ENCODE assay signal across 9 mouse cellular contexts in the genomic region with DNA sequence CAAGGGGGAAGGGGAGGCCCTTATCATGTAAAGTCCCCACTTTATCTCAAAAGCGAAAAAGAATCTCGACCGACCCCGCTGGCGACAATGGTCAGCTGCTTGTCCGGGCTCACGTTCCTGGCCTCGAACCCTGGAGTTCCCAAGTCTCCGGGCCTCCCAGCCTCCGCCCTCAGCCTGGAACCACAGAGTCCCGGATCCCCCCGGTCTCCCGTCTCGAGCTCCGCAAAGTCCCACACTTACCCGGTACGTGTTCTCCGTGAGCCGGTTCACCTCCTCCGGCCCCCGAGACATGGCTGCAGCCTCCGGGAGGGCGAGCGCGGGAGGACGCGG. TPM values are rescaled to one million over a fixed set of nuclear protein-coding genes. Genes with fewer than 3 reads are reported as not detected.
DNase-seq lines count a peak whose midpoint lies in the region; ATAC-seq and TF ChIP-seq lines count a peak whose summit lies in the region.
"Had no signal": no experiment of that assay in that cellular context is flagged by ENCODE, and none has a peak within 500 bp of the region (broad histone marks: within the 10 kb centered on the region; RNA-seq: fewer than 3 reads in every experiment).

No protein-coding gene starts in this region.

- DNase-seq in heart, postnatal 4 days = no peak
- DNase-seq in forebrain, embryonic 14.5 days (ENCODE audit: low spot score) = no peak
- DNase-seq in embryo, embryonic 9.5 days (ENCODE audit: extremely low spot score) = no peak

- no peaks in the 10 kb centered on the region for H3K36me3 ChIP-seq in heart, embryonic 14.5 days (ENCODE audit: control insufficient read depth, insufficient read depth, low read length)
- H3K36me3 ChIP-seq in ES-Bruce4 (ENCODE audit: control insufficient read depth, insufficient read depth, low read length, poor library complexity, severe bottlenecking) = no peaks in the 10 kb centered on the region
- no peaks in the 10 kb centered on the region for H3K36me3 ChIP-seq in forebrain, embryonic 14.5 days (ENCODE audit: control insufficient read depth, insufficient read depth, low read length)
- H3K36me3 ChIP-seq in liver, embryonic 15.5 days (replicated peaks) = no peaks in the 10 kb centered on the region
- H3K36me3 ChIP-seq: G1E had no signal

- no peaks in the 10 kb centered on the region for H3K27me3 ChIP-seq in heart, embryonic 14.5 days (ENCODE audit: control insufficient read depth, insufficient read depth, low read length)
- no peaks in the 10 kb centered on the region for H3K27me3 ChIP-seq in ES-Bruce4 (ENCODE audit: control insufficient read depth, insufficient read depth, low read length, poor library complexity, severe bottlenecking)
- peaks cover 23% of the 10 kb centered on the region for H3K27me3 ChIP-seq in forebrain, embryonic 14.5 days (replicated peaks; ENCODE audit: control insufficient read depth, insufficient read depth, low read length)
- peaks cover 36% of the 10 kb centered on the region for H3K27me3 ChIP-seq in liver, embryonic 15.5 days

- H3K4me1 ChIP-seq in heart, embryonic 14.5 days (ENCODE audit: control insufficient read depth in 2 of 2, insufficient read depth in 2 of 2, low read length in 2 of 2) = peaks cover 4 to 7% of the 10 kb centered on the region in 2 experiments; a peak in 2 of 4 replicates
- no peaks in the 10 kb centered on the region for H3K4me1 ChIP-seq in ES-Bruce4 (ENCODE audit: control insufficient read depth, insufficient read depth, low read length)
- H3K4me1 ChIP-seq in forebrain, embryonic 14.5 days (ENCODE audit: control insufficient read depth, insufficient read depth, low read length) = peaks cover 7% of the 10 kb centered on the region; the same call in 1 of the 2 replicates
- peaks cover 17% of the 10 kb centered on the region for H3K4me1 ChIP-seq in liver, embryonic 15.5 days (replicated peaks)

- peak overlapping the region; percentile 61 to 71 for H3K4me3 ChIP-seq in heart, embryonic 14.5 days (ENCODE audit: control insufficient read depth in 1 of 2, insufficient read depth in 1 of 2, low read depth in 1 of 2, low read length in 2 of 2)
- H3K4me3 ChIP-seq in ES-Bruce4 (ENCODE audit: low read depth, low read length) = peak overlapping the region; percentile 72
- peak overlapping the region; percentile 41 for H3K4me3 ChIP-seq in forebrain, embryonic 14.5 days (ENCODE audit: low read depth, low read length)
- H3K4me3 ChIP-seq in liver, embryonic 15.5 days (replicated peaks) = peak overlapping the region; percentile 54

- H3K9me3 ChIP-seq in heart, embryonic 14.5 days (ENCODE audit: control insufficient read depth, low read length) = no peaks in the 10 kb centered on the region
- H3K9me3 ChIP-seq in ES-Bruce4 (replicated peaks; ENCODE audit: control insufficient read depth, insufficient read depth, low read length, poor library complexity, severe bottlenecking) = no peaks in the 10 kb centered on the region
- H3K9me3 ChIP-seq in forebrain, embryonic 14.5 days (replicated peaks; ENCODE audit: control insufficient read depth, low read length) = no peaks in the 10 kb centered on the region
- no peaks in the 10 kb centered on the region for H3K9me3 ChIP-seq in liver, embryonic 15.5 days (replicated peaks)

- WGBS in heart, embryonic 14.5 days = 0% methylated on average over 27 of the region's 27 CpGs
- WGBS in forebrain, embryonic 14.5 days = 1% methylated on average over 27 of the region's 27 CpGs
- WGBS in liver, embryonic 15.5 days (ENCODE audit: insufficient replicate concordance) = under 1% methylated on average over 27 of the region's 27 CpGs

- no peak for TF ChIP-seq POLR2A in ES-Bruce4 (IDR thresholded peaks at IDR 0.05; ENCODE audit: insufficient read depth, low read length)

- H3K9ac ChIP-seq in heart, embryonic 14.5 days (ENCODE audit: low read length) = peak overlapping the region; percentile 84
- peak overlapping the region; percentile 71 for H3K9ac ChIP-seq in ES-Bruce4 (ENCODE audit: low read depth, poor library complexity, severe bottlenecking)
- H3K9ac ChIP-seq in forebrain, embryonic 14.5 days (ENCODE audit: low read length) = peak overlapping the region; percentile 35
- H3K9ac ChIP-seq in liver, embryonic 15.5 days = peak overlapping the region; percentile 43

- peak overlapping the region; percentile 91 for H3K4me2 ChIP-seq in heart, embryonic 14.5 days (ENCODE audit: low read length)
- H3K4me2 ChIP-seq in forebrain, embryonic 14.5 days (ENCODE audit: low read length) = peak overlapping the region; percentile 64
- H3K4me2 ChIP-seq in liver, embryonic 15.5 days = peak overlapping the region; percentile 66

- peak overlapping the region; percentile 68 to 73 for H3K27ac ChIP-seq in heart, embryonic 14.5 days (replicated peaks in 1 of 2; ENCODE audit: control insufficient read depth in 1 of 2, insufficient read depth in 1 of 2, low read depth in 2 of 2, low read length in 2 of 2)
- H3K27ac ChIP-seq in ES-Bruce4 (ENCODE audit: insufficient read depth, low read length) = no peak overlapping the region
- no peak overlapping the region for H3K27ac ChIP-seq in forebrain, embryonic 14.5 days (ENCODE audit: low read depth, low read length)
- peak overlapping the region; percentile 45 for H3K27ac ChIP-seq in liver, embryonic 15.5 days (replicated peaks)

- no peak for TF ChIP-seq CTCF in ES-Bruce4 (IDR thresholded peaks at IDR 0.05; ENCODE audit: low read depth, low read length)

- ATAC-seq in heart, embryonic 14.5 days (ENCODE audit: insufficient number of reproducible peaks, insufficient read depth, low FRiP score, low read depth) = no peak
- no peak for ATAC-seq in forebrain, embryonic 14.5 days
- ATAC-seq in liver, embryonic 15.5 days (ENCODE audit: insufficient read depth) = peak; percentile 10; the same call in 1 of the 2 replicates
- ATAC-seq in monocyte, adult 5-6 weeks (replicated peaks; ENCODE audit: insufficient number of reproducible peaks, low FRiP score, low TSS enrichment, poor library complexity, severe bottlenecking) = no peak
- no peak for ATAC-seq in granulocyte monocyte progenitor cell, adult 5-6 weeks (replicated peaks; ENCODE audit: poor library complexity, severe bottlenecking)

- no peak for TF ChIP-seq EP300 in ES-Bruce4 (IDR thresholded peaks at IDR 0.05; ENCODE audit: insufficient read depth, low read depth, low read length)

RNA-seq across cellular contexts. Expression of a gene that starts 0.4 kb away (rescaled TPM):
- polyA plus RNA-seq in heart, embryonic 14.5 days (2014; fragmentation: Nextera tagmentation; extraction: Ambion mirVana) = 10.8 and 11.0 TPM in 2 replicates
- total RNA-seq in heart, postnatal 4 days (2021) = 10 to 100 TPM; 13.6 to 15.5 TPM
- 18.2 and 21.7 TPM in 2 replicates for polyA plus RNA-seq in ES-Bruce4 (2011; ENCODE audit: insufficient read depth, insufficient read length, low read depth, missing spikeins)
- 0.81 and 1.1 TPM in 2 replicates for polyA plus RNA-seq in forebrain, embryonic 14.5 days (2014; fragmentation: Nextera tagmentation; extraction: Ambion mirVana)
- 6.9 and 8.0 TPM in 2 replicates for polyA plus RNA-seq in liver, embryonic 15.5 days (2015; fragmentation: Nextera tagmentation; extraction: Ambion mirVana)
- total RNA-seq in monocyte, adult 5-6 weeks (2017) = 0.21 TPM in 1 of 3 replicates, not detected in the others
- not detected in 2 replicates for total RNA-seq in granulocyte monocyte progenitor cell, adult 5-6 weeks (2014; fragmentation: Nextera tagmentation)
- total RNA-seq in granulocyte monocyte progenitor cell, adult 5-6 weeks (2017) = not detected in 2 replicates
- polyA plus RNA-seq: G1E had no signal

Comparison
In these comparisons a context has a peak if more than half of its experiments do, and no peak if none do; other contexts are left out.
1. H3K27ac ChIP-seq: peak in heart, embryonic 14.5 days (2 of 2) and liver, embryonic 15.5 days (single experiment); none in ES-Bruce4 (single experiment) and forebrain, embryonic 14.5 days (single experiment).
2. Peak in every context shown above with its lines, with median percentiles within 50 percentile points of each other: H3K4me2 ChIP-seq, H3K4me3 ChIP-seq and H3K9ac ChIP-seq.